Mouse (Mus musculus): ENCODE data around the gene Krcc1.
"Not testable (repeated sequence)": the region's sequence is repeated elsewhere in the genome, so short reads cannot be mapped to it uniquely, and the experiment has no call there.

The Krcc1 gene

GRCm38 (mm10) chr6:71329881-71330280 lies 58.4 kb downstream of the Krcc1 start:
- DNase-seq (ENCODE audit: extremely low read depth, insufficient read length, low spot score), result no peak

- no peak for DNase-seq (ENCODE audit: extremely low read depth, insufficient read length, low spot score)
Measured at GRCm38 (mm10) chr6:71330486-71330885, 59.0 kb downstream of the Krcc1 start.

GRCm38 (mm10) chr6:71331491-71331890 lies 60.0 kb downstream of the Krcc1 start:
- not testable (repeated sequence) for DNase-seq (ENCODE audit: extremely low read depth, insufficient read length, low spot score)

GRCm38 (mm10) chr6:71332236-71332965 lies 60.9 kb downstream of the Krcc1 start:
- DNase-seq (ENCODE audit: extremely low read depth, insufficient read length, low spot score), result no peak

- no peak for DNase-seq (ENCODE audit: extremely low read depth, insufficient read length, low spot score)
Measured at GRCm38 (mm10) chr6:71333031-71333430, 61.6 kb downstream of the Krcc1 start.

- DNase-seq (ENCODE audit: extremely low read depth, insufficient read length, low spot score), result no peak
Measured at GRCm38 (mm10) chr6:71333578-71334273, 62.2 kb downstream of the Krcc1 start.
